Mouse (Mus musculus) thymus, adult 2 months (tissue): ENCODE data around the gene Erc2.

Source experiments
- CTCF ChIP-seq: fragments of 200-500 bp; IDR thresholded peaks from 2 replicates; pipeline ENCODE4 v1.5.1; 2012; ENCODE audit warnings: mild to moderate bottlenecking, control low read depth, low read length, moderate library complexity, borderline replicate concordance; ENCODE audit not compliant: control insufficient read depth, poor library complexity, insufficient read depth; ENCODE audit errors: extremely low read depth
- POLR2A ChIP-seq: fragments of 200-500 bp; IDR thresholded peaks from 2 replicates; pipeline ENCODE4 v1.6.1; 2012; ENCODE audit warnings: mild to moderate bottlenecking, low read length, control low read depth, moderate library complexity; ENCODE audit not compliant: control insufficient read depth, poor library complexity, insufficient read depth; ENCODE audit errors: extremely low read depth

DNA sequence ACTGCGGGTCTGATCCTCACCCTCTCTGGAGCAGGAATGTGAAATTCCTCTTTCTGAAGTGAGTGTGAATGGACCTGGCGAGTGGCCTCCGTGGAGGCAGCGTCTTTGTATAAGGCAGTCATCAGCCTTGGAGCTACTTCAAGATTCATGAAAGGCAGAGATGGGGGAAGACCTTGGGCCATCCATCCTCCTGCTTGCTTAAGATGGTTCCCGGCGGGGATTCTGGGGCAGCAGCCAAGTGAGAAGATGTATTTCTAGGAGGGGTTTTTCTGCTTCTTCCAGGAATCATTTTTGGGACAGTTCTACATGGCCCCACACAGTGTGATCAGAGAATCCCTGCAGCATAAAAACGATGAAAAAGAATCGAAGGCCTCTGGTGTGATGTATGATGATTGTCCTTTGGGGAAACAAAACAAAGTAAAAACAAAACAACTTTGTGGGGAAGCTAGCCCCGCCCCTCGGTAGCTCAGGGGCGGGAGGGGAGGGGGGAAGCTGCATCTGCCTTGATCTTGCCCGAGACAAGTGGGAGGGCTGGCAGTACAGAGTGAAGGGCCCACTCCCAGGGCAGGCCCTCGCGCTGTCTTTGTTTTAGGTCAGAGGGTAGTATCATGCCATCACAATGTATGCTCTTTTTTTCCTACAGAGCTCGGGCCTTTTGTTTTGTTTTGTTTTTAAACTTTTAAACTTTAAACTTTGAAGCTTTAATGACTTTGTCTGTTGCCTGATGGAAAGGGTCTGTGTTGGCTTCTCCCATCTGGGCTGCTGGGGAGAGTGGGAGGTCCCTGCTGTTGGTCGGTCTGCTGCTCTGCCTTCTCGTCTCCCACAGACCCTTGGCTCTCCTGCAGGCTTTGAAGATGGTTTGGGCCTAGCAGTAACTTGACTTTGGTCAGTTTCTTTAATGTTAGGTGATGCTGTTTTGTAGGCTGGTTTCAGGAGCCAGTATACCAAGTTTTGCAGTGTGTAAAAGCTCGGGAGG, 435.9 kb downstream of the Erc2 start:
- no peak for TF ChIP-seq CTCF
- TF ChIP-seq POLR2A, result no peak
